Mouse (Mus musculus) frontal cortex, adult (tissue): ENCODE results near the gene Cbx7.

ENCODE experiments used
- ATAC-seq: cut with Nextera tagmentation; 2 replicates; pipeline ENCODE4 v1.9.2; 2017; ENCODE audit warnings: mild to moderate bottlenecking, moderate library complexity, mixed read lengths; ENCODE audit not compliant: low TSS enrichment

The Cbx7 gene

DNA sequence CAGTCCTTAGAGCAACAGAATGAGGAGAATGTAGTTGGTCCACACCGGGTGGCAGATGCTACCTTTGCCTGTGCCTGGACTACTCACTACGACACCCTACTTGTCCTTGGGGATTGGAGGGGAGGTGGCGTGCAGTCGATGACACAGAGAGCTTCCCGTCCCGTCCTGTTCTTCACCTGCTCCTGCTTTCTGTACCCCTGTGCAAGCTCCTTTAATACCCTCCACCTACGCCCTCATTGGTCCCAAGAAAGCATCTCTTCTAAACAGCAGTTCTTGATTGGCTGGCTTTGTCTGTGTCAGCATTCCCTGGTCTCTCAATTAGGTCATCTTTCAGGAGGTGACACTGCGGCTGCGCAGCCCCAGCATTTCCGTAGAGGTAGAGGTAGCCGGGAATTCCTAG is at the start of gene Cbx7:
Gene Cbx7, minus strand, starts transcription at position 180 of the 400 bp plus-strand sequence.
- no peak for ATAC-seq

DNA sequence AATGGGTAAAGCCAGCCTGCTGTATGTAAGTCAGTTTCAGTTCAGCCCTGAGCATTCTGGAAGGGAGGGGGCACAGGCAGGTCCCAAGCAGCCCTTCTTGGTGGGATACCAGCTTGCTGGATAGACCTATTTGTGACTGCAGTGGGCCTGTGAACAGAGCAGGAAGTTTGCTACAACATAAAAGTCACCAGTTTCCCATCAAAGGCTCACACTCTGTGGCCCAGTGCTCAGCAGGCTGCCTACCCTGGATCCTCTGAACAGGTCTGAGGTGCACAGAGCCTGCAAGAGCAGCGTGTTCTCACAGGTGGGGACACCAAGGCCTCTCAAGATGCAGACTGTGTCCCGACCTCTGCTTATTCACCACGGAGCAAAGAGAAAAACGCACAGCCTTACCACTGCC is 49.6 kb upstream of the Cbx7 start:
- ATAC-seq: no peak

DNA sequence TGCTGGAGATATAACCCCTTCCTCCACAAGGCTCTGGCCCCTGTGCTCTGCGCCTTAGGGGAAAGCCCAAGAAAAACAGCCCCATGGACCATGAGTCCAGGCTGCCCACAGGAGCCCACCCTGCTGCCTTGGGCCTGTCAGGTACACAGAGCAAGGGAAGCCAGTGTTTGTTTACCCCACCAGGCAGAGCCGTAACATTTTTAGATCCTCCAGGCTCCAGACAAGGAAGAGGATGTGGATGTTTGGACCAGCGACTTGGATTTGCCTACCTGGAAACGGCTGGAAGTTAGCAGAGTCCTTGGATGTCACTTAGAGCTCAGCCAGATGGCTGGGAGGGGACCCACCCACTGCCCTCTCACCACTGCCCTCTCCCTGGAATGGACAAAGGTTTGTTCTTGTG is 48.7 kb upstream of the Cbx7 start:
- no peak for ATAC-seq

GRCm38 (mm10) chr15:80019220-80019619 is 48.3 kb upstream of the Cbx7 start:
- ATAC-seq: peak; percentile 62

DNA sequence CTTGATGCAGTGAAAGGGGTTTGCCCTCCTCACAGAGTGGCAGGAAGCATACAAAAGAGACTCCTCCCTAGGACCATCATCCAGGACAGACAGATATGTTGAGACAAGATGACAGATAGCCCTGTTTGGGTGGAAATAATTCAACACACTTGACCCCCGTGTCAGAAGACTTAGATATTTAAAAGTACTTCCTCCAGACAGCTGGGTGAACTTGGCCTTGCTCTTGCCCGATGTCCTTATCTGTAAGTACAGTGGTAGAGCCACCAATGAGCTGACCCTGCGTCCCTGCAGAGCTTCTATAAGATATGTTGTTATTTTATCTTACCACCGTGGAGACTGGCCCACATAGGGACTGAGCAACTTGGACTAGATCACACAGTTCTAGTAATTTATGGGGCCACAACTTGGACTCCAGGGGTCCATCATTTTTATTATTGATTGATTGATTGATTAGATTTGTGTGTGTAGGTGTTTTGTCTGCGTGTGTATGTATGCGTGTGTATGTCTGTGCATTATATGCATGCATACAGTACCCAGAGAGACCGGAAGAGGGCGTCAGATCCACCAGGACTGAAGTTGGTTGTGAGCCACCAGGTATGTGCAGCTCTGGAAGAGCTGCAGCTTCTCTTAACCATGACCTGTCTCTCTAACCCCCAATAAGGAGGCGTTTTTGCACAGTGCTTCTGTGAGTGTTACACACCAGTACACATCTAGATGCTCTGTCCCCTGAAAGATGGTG is 45.8 kb upstream of the Cbx7 start:
- ATAC-seq: no peak

- peak; percentile 39 for ATAC-seq
Measured at GRCm38 (mm10) chr15:80015211-80015952, 44.5 kb upstream of the Cbx7 start.

GRCm38 (mm10) chr15:80014321-80015210 is 43.6 kb upstream of the Cbx7 start, which contains the start of gene Pdgfb:
Gene Pdgfb (minus strand): TSS chr15:80014977.
- ATAC-seq: 0 out of 2 replicates have a peak, but pooled peaks have one; percentile 4

DNA sequence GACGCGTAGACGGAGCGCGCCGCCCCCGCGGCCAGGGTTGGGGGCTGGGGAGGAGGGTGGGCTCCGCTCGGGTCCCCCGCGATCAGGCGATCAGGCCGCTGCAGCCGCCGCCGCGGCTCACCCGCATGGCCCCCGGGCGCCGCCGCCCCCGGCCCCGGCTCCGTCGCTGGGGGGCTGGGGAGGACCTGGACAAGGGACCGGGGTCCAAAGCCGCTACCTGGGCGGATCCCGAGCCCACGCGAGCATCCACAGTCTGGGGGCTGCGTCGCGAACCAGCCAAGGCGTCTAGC is 43.1 kb upstream of the Cbx7 start:
- no peak for ATAC-seq

DNA sequence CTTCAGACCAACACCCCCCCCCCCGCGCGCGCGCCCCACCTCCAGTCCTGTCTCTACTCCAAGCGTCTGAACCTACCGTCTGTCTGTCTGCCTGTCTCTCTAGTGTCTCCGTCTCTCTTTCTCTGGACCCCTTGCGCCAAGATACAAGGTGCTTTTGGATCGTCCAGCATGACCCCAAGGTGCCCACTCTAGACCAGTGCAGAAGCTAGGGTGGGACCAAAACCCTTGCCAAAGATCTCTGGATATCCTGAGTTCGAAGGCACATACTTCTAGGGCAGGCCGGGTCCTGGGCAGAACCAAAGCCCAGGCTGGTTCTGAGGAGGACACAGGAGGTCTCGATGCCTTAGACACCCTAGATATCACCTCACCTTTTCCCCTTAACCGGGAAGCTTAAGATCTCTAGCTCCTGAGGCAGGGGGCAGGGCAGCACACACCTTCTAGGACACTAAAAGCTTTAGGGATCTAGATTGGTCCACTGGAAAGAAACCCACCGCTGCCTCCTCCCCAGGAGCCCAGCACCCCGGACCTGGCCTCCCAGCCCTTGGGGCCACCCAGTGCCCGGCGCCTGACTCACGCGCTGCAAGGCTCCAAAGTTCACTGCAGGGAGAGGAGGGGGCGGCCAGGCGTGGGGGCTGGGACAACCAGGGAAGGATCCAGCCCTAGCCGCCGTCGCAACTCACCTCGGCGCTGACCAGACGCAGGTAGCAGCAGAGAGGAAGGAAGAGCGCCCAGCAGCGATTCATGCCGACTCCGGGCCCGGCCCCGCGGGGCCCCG is 42.5 kb upstream of the Cbx7 start:
- no peak for ATAC-seq

DNA sequence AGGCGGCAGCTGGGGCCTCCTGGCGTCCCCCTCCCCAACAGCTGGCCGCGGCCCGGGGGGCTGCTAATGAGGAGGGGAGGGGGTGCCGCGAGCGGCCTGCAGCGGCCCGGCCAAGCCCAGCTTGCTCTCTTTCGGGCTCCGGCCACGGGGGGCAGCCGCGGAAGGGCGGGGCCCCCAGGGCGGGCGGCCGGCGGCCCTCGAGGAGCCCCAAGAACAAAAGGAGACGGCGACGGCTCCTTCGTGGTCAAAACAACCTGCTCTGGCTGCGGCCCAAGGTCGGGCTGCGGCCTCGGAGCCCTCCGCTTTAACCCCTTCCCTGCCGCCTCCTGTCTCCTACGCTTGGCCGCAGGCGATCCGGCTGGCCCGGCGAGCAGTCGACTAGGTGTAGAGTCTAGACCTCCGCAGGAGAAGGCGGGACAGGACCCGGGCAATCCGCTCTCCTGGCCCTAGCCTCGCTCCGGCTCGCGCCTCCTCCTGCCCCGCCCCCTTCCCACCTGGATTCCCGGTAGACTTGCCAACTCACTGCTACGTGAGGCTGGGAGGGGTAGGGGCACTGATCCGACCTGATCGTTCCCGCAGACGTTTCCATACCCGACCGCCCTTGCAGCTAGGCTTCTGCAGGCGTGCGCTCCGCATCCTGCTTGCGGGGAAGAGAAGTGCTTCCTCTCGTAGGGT is 41.7 kb upstream of the Cbx7 start:
- ATAC-seq: 0 out of 2 replicates have a peak, but pooled peaks have one; percentile 1

DNA sequence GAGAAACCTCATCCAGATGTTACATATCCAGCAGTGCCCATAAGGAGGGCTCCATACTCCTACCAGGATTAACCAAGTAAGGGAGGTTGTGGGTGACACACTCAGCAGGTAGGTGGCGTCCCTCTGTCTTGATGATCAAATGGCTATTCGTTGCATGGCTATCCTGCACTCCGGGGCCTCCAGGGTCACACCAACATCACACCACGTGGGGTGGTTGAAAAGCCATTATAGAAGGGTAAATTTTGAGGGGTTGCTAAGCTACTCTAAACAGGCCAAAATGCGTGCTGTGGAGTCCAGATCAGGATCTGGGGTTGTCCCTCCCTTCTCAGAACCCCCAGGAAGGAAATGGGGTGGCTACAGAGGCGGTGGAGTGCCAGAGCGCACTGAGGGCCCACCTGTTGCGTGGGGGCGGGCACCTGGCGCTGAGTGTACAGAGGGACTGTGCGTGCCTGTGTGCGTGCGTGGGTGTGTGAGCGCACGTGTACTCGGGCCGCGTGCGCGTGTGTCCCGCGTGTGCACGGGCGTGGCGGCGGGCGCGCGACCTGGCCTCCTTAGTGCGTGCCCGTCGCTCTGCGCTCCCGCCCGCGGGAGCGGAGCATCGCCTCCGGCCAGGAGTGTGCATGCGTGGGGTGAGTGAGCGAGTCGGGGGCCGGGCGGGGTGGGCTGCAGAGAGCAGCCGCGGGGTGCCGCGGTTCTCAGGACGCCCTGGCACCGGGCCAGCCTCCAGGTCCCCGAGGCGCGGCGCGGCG is 41.0 kb upstream of the Cbx7 start:
- ATAC-seq: peak; percentile 17

- ATAC-seq: no peak
Measured at GRCm38 (mm10) chr15:80011194-80011593, 40.3 kb upstream of the Cbx7 start.

DNA sequence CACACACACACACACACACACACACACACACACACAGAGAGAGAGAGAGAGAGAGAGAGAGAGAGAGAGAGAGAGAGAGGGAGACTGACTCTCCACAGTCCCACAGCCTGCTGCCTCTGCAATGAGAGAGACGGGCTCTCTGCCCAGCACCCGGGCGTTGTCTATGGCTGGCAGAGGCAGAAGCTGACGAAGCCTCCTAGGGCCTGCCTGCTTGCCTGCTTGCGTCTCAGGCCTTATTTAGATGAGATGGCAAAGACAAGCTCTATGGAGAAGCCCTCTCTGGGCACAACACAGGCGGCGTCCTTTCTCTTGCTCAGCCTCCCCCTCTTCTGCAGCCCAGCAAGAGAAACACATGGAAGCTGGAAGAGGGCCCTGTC is 39.3 kb upstream of the Cbx7 start:
- ATAC-seq: peak; percentile 58

GRCm38 (mm10) chr15:80009421-80010181 is 38.7 kb upstream of the Cbx7 start:
- peak; percentile 5; the same call in 1 of the 2 replicates for ATAC-seq

DNA sequence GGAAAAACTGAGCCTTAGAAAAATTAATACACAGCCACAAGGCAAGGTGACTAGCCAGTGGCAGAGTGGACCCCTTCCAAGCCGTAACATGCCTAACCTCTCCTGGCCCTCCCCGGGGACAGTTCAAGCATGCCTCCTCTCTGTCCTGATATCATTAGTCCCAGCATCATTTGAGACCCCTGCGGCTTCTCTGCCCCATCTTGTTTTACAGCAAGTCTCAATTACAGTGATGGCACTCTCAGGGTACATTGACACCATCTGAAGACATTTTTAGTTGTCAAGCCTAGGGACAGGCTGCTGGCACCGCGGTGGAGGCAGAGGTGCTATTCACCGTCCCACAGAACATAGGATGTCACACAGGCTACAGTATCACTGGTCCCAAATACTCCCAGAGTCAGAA is 37.5 kb upstream of the Cbx7 start:
- no peak for ATAC-seq

DNA sequence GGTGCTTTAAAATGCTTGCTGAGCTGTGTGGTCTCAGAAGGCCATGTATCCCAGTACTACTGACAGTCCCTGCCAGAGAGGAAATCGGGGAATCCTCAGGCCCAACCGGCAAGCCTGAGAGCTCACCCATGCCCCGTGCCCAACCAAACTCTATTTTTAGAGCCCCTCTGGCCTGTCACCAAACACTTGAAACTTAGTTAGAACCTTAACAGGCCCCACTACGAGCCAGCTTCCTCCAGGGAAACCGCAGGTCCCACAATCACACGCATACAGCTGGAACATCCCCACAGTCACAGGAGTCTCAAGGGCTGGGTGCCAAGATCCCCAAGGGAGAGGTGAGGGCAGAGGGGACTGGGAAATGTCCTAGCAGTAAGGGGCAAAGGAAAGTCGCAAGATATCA is 35.2 kb upstream of the Cbx7 start:
- no peak for ATAC-seq

- no peak for ATAC-seq
Measured at GRCm38 (mm10) chr15:80005436-80005835, 34.5 kb upstream of the Cbx7 start.

DNA sequence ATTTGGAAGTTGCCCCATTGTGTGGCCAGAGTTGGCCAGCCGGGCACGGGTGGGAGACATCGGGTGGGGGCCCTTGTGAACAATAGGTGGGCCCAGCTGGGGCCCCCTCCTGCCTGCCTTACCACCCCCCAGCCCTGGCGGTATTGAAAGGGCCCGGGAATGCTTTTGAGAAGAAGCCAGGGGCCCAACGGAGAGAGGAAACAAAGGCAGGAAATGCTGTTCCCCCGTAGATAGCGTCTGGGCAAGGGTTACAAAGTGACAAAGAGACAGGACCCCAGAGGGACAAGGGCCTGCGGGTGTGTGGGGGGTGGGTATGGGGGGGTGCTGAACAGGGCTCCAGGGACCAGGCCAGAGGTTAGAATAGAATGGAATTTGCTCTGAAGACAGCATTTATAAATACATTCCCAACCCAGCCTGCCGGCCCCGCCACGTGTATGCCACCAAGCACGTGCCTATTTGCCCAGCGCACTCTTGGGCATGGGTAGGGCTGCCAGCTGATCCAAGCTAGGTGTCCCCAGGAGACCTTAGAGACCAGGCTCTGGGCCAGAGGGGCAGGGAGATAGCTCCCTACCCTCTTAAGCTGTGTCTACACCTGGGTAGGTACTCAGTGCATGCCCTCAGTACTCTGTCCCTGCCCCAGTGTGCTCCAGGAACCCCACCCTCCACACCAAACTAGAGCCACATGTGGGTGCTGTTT is 33.9 kb upstream of the Cbx7 start:
- no peak for ATAC-seq

- ATAC-seq: no peak
Measured at GRCm38 (mm10) chr15:80003581-80003980, 32.7 kb upstream of the Cbx7 start.
